Mouse (Mus musculus): ENCODE measurements around the gene Cntn3. TPM values are rescaled to one million over a fixed set of nuclear protein-coding genes. Genes with fewer than 3 reads are reported as not detected.

Gene Cntn3
- polyA plus RNA-seq, 1 experiment from 2014 or later, result 1.2 TPM

GRCm38 (mm10) chr6:102170913-102171312 is 402.0 kb downstream of the Cntn3 start:
- H3K4me2 ChIP-seq, result no peak overlapping the region
- no peak overlapping the region for H3K9ac ChIP-seq
- WGBS (ENCODE audit: insufficient replicate concordance), result 36% methylated on average over 6 of the region's 6 CpGs
- no peak for ATAC-seq
- no peaks in the 10 kb centered on the region for H3K27me3 ChIP-seq (replicated peaks)
- no peak overlapping the region for H3K27ac ChIP-seq
- no peaks in the 10 kb centered on the region for H3K9me3 ChIP-seq (replicated peaks)
- H3K4me1 ChIP-seq, result no peaks in the 10 kb centered on the region
- H3K4me3 ChIP-seq, result no peak overlapping the region
- H3K36me3 ChIP-seq, result no peaks in the 10 kb centered on the region

GRCm38 (mm10) chr6:102161186-102161585 is 411.7 kb downstream of the Cntn3 start:
- Histone ChIP-seq H3K4me3 (no peak overlapping the region), H3K9me3 (replicated peaks) (no peaks in the 10 kb centered on the region), H3K36me3 (no peaks in the 10 kb centered on the region), H3K9ac (no peak overlapping the region), H3K4me1 (no peaks in the 10 kb centered on the region), H3K27me3 (replicated peaks) (no peaks in the 10 kb centered on the region), H3K4me2 (no peak overlapping the region), H3K27ac (no peak overlapping the region)
- ATAC-seq, result no peak
- 72% methylated on average over 3 of the region's 3 CpGs for WGBS (ENCODE audit: insufficient replicate concordance)

- Histone ChIP-seq H3K4me1 (no peaks in the 10 kb centered on the region), H3K27ac (no peak overlapping the region), H3K27me3 (replicated peaks) (no peaks in the 10 kb centered on the region), H3K9ac (no peak overlapping the region), H3K36me3 (no peaks in the 10 kb centered on the region), H3K4me2 (no peak overlapping the region), H3K9me3 (replicated peaks) (no peaks in the 10 kb centered on the region), H3K4me3 (no peak overlapping the region)
- no peak for ATAC-seq
- 77% methylated on average over 4 of the region's 4 CpGs for WGBS (ENCODE audit: insufficient replicate concordance)
Measured at GRCm38 (mm10) chr6:102121676-102122075, 451.2 kb downstream of the Cntn3 start.

- no peak overlapping the region for H3K4me3 ChIP-seq
- no peak for ATAC-seq
- no peak overlapping the region for H3K27ac ChIP-seq
Measured at GRCm38 (mm10) chr6:102120003-102120402, 452.9 kb downstream of the Cntn3 start.

GRCm38 (mm10) chr6:102113629-102114028 is 459.3 kb downstream of the Cntn3 start:
- no peak overlapping the region for H3K4me2 ChIP-seq
- H3K4me1 ChIP-seq, result no peaks in the 10 kb centered on the region
- H3K36me3 ChIP-seq, result no peaks in the 10 kb centered on the region
- H3K9me3 ChIP-seq (replicated peaks), result no peaks in the 10 kb centered on the region
- ATAC-seq, result no peak
- no peaks in the 10 kb centered on the region for H3K27me3 ChIP-seq (replicated peaks)
- no peak overlapping the region for H3K4me3 ChIP-seq
- no peak overlapping the region for H3K9ac ChIP-seq
- H3K27ac ChIP-seq, result no peak overlapping the region
- WGBS (ENCODE audit: insufficient replicate concordance), result 47% methylated on average over 2 of the region's 2 CpGs

More at GRCm38 (mm10) chr6:102120003-102120402, 452.9 kb downstream of the Cntn3 start:
- no peaks in the 10 kb centered on the region for H3K9me3 ChIP-seq (replicated peaks)
- WGBS (ENCODE audit: insufficient replicate concordance), result 47% methylated on average over 2 of the region's 2 CpGs
- no peak overlapping the region for H3K9ac ChIP-seq
- no peaks in the 10 kb centered on the region for H3K36me3 ChIP-seq
- no peaks in the 10 kb centered on the region for H3K27me3 ChIP-seq (replicated peaks)
- H3K4me2 ChIP-seq, result no peak overlapping the region
- H3K4me1 ChIP-seq, result no peaks in the 10 kb centered on the region
